Mouse (Mus musculus) brain, embryonic 14.5 days (tissue): ENCODE data around the gene Kcnj6.

Experiments used
- CTCF ChIP-seq: fragments of 200-500 bp; IDR thresholded peaks from 2 replicates; pipeline ENCODE4 v1.5.1; 2012; ENCODE audit warnings: inconsistent platforms, mild to moderate bottlenecking, moderate library complexity, borderline replicate concordance; ENCODE audit not compliant: insufficient read depth, insufficient read length; ENCODE audit errors: extremely low read depth
- POLR2A ChIP-seq: fragments of 200-500 bp; IDR thresholded peaks from 2 replicates; pipeline ENCODE4 v1.6.1; 2012; ENCODE audit warnings: mild to moderate bottlenecking, inconsistent platforms, borderline replicate concordance; ENCODE audit not compliant: poor library complexity, insufficient read depth, insufficient read length, severe bottlenecking; ENCODE audit errors: extremely low read depth

GRCm38 (mm10) chr16:94759761-94760160 is 237.7 kb downstream of the Kcnj6 start:
- TF ChIP-seq CTCF = no peak
- no peak for TF ChIP-seq POLR2A
